Mouse (Mus musculus) monocyte, adult 5-6 weeks (primary cell): ENCODE data around the gene Amhr2. TPM values are rescaled to one million over a fixed set of nuclear protein-coding genes. Genes with fewer than 3 reads are reported as not detected.
A peak's percentile ranks its signal among the peaks of the same experiment; 100 is the strongest.

Experiments used
- ATAC-seq: fragments of 153-309, 156-312 bp; replicated peaks from 2 replicates; pipeline ENCODE4 v1.8.0; 2017; ENCODE audit warnings: mild to moderate bottlenecking; ENCODE audit not compliant: low TSS enrichment, insufficient number of reproducible peaks, severe bottlenecking, poor library complexity, low FRiP score
- total RNA-seq: library from RNA; stranded (forward); fragments of 200-1000, 200-491, 200-594 nt; gene quantifications from 3 replicates; pipeline ENCODE4 v1.2.3, GENCODE M21; 2017

Amhr2 gene
- total RNA-seq, 1 experiment from 2014 or later: 0.86 TPM

- ATAC-seq: no peak
Measured at GRCm38 (mm10) chr15:102461430-102462075, 16.4 kb downstream of the Amhr2 start.

DNA sequence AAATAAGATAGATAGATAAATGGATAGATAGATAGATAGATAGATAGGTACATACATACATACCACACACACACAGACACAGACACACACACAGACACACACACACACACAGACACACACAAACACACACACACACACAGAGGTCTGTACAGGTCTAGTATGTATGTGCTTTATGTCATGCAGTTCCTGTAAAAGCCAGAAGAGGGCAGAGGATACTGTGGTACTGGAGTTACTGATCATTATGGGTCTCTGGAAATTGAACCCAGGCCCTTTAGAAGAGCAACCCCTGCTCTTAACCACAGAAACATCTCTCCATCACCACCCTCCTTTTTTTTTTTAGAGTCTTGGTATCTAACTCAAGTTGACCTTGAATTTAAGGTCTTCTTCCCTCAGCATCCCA lies 18.5 kb downstream of the Amhr2 start:
- ATAC-seq: no peak

DNA sequence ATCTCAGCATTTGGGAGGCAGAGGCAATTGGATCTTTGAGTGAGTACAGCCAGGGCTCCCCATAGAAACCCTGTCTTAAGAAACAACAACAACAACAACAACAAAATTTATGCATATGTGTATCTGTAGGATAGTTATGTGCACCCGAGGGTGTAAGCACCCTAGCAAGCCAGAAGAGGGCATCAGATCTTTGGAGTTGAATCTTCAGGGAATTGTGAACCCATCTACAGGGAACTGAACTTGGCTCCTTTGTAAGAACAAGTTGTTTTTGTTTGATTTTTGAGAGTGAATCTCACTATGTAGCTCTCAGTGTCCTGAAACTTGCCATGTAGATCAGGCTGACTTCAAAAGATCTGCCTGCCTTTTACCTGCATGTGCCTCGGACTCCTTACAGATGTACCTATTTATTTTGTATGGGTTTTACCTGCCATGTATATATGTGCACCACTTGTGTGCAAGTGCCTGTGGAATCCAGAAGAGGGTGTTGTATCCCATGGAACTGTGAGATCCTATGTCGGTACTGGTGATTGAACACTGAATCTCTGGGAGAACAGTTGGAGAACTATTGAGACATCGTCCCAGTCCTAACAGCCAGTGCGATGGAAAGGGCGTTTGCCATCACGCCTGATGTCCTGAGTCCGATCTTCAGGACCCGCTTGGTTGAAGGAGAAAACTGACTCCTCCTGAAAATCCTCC lies 23.7 kb downstream of the Amhr2 start:
- no peak for ATAC-seq

DNA sequence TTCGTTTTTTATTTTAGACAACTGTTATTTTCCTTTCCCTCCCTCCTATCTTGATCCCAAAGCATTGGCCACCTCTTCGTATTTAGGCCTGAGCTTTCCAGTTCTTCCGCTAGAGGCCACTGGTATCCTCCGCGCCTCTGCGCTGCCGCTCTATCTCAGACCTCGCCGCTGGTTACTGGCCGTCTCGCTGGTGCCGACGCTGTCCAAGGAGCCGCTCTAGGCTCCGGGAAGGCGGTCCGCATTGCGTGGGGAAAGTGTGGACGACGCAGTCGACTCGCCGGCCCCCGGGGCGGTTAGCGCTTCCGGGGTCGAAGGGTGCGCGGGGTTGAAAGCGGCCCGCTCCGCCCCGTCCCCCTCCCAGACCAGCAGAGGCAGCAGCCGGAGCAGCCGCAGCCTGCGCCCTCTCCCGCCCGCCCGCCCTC lies 25.0 kb downstream of the Amhr2 start, which contains the start of gene Pcbp2:
Pcbp2 (plus strand) TSS at position 357 of the 422 bp plus-strand sequence.
- peak; percentile 99 for ATAC-seq

DNA sequence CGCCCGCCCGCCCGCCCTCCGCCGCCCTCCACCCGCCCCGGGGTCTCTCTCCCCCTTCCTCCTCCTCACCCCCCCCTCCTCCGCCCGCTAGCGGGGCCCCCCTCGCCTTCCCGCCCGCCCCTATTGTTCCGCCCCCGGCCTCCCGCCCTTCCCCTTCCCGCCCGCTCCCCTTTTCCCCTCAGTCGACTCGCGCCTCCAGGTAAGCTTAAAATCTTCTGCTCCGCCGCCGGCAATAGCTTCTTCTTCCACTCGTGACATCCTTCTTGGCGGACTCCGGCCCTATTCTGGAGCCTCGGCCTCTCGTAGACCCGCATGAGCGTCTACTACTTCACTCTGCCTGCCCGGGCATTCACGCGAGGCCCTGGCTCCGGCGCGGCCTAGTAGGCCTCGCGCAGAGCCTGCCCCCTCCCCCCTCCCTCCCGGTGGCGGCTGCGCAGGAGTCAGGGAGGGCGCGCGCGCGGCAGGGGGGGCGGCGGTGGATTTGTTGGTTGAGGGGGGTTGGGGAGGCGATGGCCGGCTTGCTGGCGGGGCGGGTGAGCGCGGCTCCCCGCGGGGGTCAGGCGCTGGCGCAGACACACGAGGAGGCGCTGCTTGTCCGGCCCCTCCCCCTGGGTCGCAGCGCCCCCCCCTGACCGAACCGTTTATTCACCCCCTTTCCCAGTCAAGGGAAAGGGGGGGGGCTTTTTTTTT lies 25.6 kb downstream of the Amhr2 start:
- ATAC-seq: peak; percentile 25; the same call in 1 of the 2 replicates

GRCm38 (mm10) chr15:102471295-102471645 lies 26.1 kb downstream of the Amhr2 start:
- ATAC-seq: no peak

- no peak for ATAC-seq
Measured at GRCm38 (mm10) chr15:102471727-102472126, 26.6 kb downstream of the Amhr2 start.

DNA sequence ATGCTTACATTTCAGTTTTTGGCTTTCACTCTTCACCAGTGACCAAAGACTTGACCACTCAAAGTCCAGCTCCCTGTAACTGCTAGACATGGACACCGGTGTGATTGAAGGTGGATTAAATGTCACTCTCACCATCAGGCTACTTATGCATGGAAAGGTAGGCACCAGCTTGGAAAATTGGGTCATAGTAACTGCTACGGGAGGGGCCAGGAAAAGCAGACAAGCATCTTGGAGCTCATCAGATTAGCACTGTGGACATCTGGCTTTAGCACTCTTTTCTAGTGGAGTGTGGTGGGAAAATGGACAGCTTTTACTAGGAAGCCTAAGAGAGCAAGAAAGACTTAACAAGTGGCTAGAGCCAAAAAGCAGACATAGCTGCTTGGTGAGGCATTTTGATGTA lies 28.1 kb downstream of the Amhr2 start:
- ATAC-seq: no peak

DNA sequence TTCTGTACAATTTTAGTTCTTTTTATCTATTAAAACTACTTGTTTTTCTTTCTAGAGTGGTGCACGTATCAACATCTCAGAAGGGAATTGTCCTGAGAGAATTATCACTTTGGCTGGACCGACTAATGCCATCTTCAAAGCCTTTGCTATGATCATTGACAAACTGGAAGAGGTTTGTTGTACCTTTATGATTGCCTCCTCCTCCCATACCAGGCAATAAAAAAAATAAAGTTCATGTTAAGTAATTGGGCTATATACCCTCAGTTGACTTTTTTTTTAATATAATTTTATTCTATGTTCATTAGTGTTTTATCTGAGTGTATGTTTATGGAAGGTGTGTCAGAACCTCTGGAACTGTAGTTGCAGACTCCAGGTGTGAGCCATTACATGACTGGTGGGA lies 29.4 kb downstream of the Amhr2 start:
- no peak for ATAC-seq

GRCm38 (mm10) chr15:102483136-102483535 lies 38.0 kb downstream of the Amhr2 start:
- ATAC-seq: no peak

DNA sequence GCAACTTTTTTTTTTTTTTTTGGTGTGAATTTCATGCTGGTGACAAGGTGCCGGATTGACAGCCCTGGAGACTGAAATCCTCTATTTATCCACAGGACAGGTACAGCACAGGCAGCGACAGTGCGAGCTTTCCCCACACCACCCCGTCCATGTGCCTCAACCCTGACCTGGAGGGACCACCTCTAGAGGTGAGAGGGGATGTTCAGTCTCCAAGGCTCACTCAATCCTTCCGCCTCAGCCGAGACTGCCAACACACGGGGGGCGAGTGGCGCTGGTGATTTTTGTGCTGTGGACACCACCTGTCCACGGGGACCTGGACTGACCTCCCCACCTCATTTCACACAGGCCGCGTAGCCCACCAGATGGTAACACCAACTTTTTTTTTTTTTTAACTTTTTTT lies 40.7 kb downstream of the Amhr2 start:
- ATAC-seq: no peak

GRCm38 (mm10) chr15:102487664-102488063 lies 42.5 kb downstream of the Amhr2 start:
- no peak for ATAC-seq

DNA sequence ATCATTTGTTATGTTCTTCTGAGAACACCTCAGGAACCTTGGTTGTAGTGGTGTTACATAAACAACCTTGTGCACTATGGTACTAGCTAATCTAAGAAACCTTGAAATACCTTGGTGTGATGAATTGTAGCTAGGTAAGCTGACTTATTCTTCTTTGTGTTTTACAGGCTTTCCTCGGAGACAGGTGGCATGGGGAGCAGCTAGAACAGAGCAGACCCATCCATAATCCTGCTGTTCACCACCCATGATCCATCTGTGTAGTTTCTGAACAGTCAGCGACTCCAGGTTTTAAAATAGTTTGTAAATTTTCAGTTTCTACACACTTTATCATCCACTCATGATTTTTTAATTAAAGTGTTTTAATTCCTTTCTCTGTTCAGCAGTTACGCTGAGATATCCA lies 53.2 kb downstream of the Amhr2 start:
- ATAC-seq: no peak

GRCm38 (mm10) chr15:102499370-102499769 lies 54.2 kb downstream of the Amhr2 start:
- ATAC-seq: no peak

GRCm38 (mm10) chr15:102499851-102500250 lies 54.7 kb downstream of the Amhr2 start:
- no peak for ATAC-seq

- ATAC-seq: no peak
Measured at GRCm38 (mm10) chr15:102500479-102500878, 55.3 kb downstream of the Amhr2 start.

GRCm38 (mm10) chr15:102501084-102501814 lies 56.1 kb downstream of the Amhr2 start:
- no peak for ATAC-seq

- no peak for ATAC-seq
Measured at GRCm38 (mm10) chr15:102502254-102502840, 57.2 kb downstream of the Amhr2 start.

DNA sequence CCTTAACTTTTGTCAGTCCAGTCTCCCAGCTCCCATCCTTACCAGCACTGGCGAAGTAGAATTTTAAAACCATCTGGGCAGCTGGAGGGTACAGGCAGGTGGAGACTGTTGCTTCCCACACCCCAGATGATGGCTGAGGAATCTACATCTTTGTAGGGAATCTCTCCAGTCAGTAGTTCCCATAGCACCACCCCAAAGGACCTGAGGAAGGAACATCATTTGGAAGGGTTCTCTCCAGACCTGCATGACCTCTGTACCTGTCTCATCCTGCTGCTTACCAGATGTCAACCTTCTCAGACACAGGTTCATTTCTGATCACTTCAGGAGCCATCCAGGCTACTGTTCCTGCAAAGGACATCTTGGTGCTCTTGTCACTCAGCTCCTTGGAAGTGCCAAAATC lies 58.3 kb downstream of the Amhr2 start, which contains the start of gene Gm10337:
Gm10337 (plus strand) TSS at position 276 of the 400 bp plus-strand sequence.
- ATAC-seq: no peak
